13 mouse cellular contexts compared by ENCODE assay signal in the genomic region with DNA sequence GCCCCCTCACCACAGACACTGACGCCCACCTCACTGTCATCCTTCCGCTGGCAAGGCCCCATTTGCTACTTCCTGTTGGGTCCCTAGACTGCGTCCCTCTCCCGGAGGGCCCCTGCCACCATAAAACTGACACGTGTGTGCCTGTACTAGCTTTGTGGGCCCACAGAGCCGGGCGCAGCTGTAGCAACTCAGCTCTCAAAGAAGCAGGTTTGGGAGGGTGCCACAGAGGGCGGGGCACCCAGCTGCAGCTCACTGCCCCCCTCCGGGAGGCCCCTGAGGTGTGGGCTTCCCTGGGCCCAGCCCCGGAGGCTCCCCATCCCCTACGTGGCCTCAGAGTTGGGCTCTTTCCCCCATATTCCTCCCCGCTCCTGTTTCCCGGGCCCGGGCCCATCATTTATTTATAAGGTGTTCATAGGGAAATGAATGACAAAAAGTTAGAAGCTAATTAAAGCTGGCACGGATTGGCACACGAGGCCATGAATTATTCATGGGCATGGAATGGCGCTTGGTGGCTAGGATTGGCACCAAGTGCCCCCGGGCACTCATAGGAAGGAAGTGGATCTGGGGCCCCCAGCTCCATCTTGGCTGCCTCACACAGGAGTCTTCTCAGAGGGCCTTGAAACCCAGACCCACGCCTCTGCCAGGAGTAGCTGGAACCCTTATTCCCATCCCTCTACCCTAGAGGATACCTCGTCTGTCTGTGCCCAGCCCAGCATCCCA. TPM values are rescaled to one million over a fixed set of nuclear protein-coding genes. Genes with fewer than 3 reads are reported as not detected.
DNase-seq lines count a peak whose midpoint lies in the region; ATAC-seq and TF ChIP-seq lines count a peak whose summit lies in the region.
"Had no signal": no experiment of that assay in that cellular context is flagged by ENCODE, and none has a peak within 500 bp of the region (broad histone marks: within the 10 kb centered on the region; RNA-seq: fewer than 3 reads in every experiment).

No protein-coding gene starts in this region.

- no peak for TF ChIP-seq POLR2A in bone marrow, adult 2 months (IDR thresholded peaks at IDR 0.05; ENCODE audit: borderline replicate concordance, control insufficient read depth, low read depth, low read length)

- peak; percentile 17; the same call in 1 of the 2 replicates for ATAC-seq in neutrophil, adult 5-6 weeks (ENCODE audit: extremely low read depth, insufficient number of reproducible peaks, low FRiP score, poor library complexity, severe bottlenecking)

- 39% methylated on average over 20 of the region's 20 CpGs for WGBS in bone marrow, adult 2 months

- H3K4me1 ChIP-seq in bone marrow, adult 2 months (ENCODE audit: control insufficient read depth, insufficient read depth, low read length): peaks cover 1% of the 10 kb centered on the region

- DNase-seq in cerebellum, postnatal 10 days: peak; percentile 35 to 56
- DNase-seq in cerebellum, postnatal 14 days: no peak
- peak; percentile 19 to 47 for DNase-seq in left cerebral cortex, postnatal 10 days (ENCODE audit: extremely low spot score in 1 of 2, low spot score in 2 of 2)
- DNase-seq in left cerebral cortex, adult 2 months (ENCODE audit: extremely low spot score in 1 of 2, low spot score in 2 of 2): no peak
- DNase-seq in urinary bladder, postnatal 4 days (ENCODE audit: low spot score in 2 of 2): no peak
- DNase-seq in embryo, embryonic 10.5 days (ENCODE audit: low spot score): no peak
- DNase-seq: cerebellum, adult 18-20 months had no signal

- H3K4me3 ChIP-seq in left cerebral cortex, adult 2 months: no peak overlapping the region
- H3K4me3 ChIP-seq in bone marrow, adult 2 months (replicated peaks; ENCODE audit: control insufficient read depth, low read depth, low read length): no peak overlapping the region
- H3K4me3 ChIP-seq: embryonic facial prominence, embryonic 12.5 days; heart, embryonic 12.5 days; limb, embryonic 12.5 days; midbrain, embryonic 12.5 days had no signal

- TF ChIP-seq CTCF in left cerebral cortex, adult 2 months (IDR thresholded peaks at IDR 0.05): no peak
- TF ChIP-seq CTCF in bone marrow, adult 2 months (IDR thresholded peaks at IDR 0.05; ENCODE audit: control insufficient read depth, insufficient read depth, low read length): no peak

- intact Hi-C loops in left cerebral cortex, postnatal 10 days (cut with DNase I): no loop called here
- intact Hi-C loops in left cerebral cortex, adult 2 months (cut with DNase I): no loop called here

- no peak overlapping the region for H3K27ac ChIP-seq in left cerebral cortex, adult 2 months
- peak overlapping the region; percentile 41; the same call in 1 of the 2 replicates for H3K27ac ChIP-seq in bone marrow, adult 2 months (ENCODE audit: control insufficient read depth, insufficient read depth, low read depth, low read length, poor library complexity)
- H3K27ac ChIP-seq: embryonic facial prominence, embryonic 12.5 days; limb, embryonic 12.5 days; midbrain, embryonic 12.5 days had no signal

RNA-seq across cellular contexts. Expression of gene Cdh23, which starts 4.5 kb away (rescaled TPM):
- total RNA-seq in left cerebral cortex, postnatal 10 days (2021): 1 to 10 TPM; 2.1 TPM
- total RNA-seq in left cerebral cortex, adult 2 months (2021): 1 to 10 TPM; 1.2 to 2.2 TPM
- polyA plus RNA-seq in bone marrow, adult 2 months (2011; ENCODE audit: insufficient read depth, insufficient read length, low replicate concordance, missing spikeins): 1.0 and 1.8 TPM in 2 replicates
- 1.6 and 1.9 TPM in 2 replicates for total RNA-seq in neutrophil, adult 5-6 weeks (2017)

Comparison
In these comparisons a context has a peak if more than half of its experiments do, and no peak if none do; other contexts are left out.
1. DNase-seq: peak in cerebellum, postnatal 10 days (2 of 2) and left cerebral cortex, postnatal 10 days (2 of 2); none in cerebellum, postnatal 14 days (0 of 2), left cerebral cortex, adult 2 months (0 of 2), urinary bladder, postnatal 4 days (0 of 2) and embryo, embryonic 10.5 days (single experiment).